Mouse (Mus musculus): ENCODE measurements around the gene Muc1. TPM values are rescaled to one million over a fixed set of nuclear protein-coding genes. Genes with fewer than 3 reads are reported as not detected.
A peak's percentile ranks its signal among the peaks of the same experiment; 100 is the strongest.

The Muc1 gene
- polyA plus RNA-seq, 1 experiment from 2014 or later = 0.90 TPM

DNA sequence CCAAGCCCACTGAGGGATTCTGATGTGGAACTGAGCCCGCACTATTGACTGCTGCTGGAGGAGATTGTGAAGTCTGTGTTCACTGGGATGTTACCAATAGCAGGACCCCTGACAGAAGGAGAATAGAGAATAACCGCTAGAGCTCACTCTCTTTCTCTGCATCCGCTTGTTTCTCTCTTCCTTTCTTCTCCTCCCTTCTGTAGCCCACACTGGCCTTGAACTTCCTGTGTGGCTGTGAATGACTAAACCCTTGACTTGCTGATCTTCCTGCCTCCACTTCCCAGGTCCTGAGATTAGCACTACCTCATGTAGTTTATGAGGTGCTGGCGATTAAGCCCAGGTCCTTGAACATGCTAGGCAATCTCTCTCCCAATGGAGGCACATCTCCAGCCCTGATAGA, 18.6 kb downstream of the Muc1 start:
- Histone ChIP-seq H3K4me1 (ENCODE audit: control insufficient read depth, insufficient read depth, low read length) (peaks cover 10% of the 10 kb centered on the region), H3K36me3 (replicated peaks; ENCODE audit: control insufficient read depth, insufficient read depth, low read depth, low read length) (no peaks in the 10 kb centered on the region; the same call in 1 of the 2 replicates), H3K9ac (replicated peaks; ENCODE audit: low read length) (no peak overlapping the region), H3K4me2 (ENCODE audit: low read depth, low read length) (no peak overlapping the region), H3K4me3 (ENCODE audit: low read depth, low read length) (0 out of 2 replicates have a peak overlapping the region, but pooled peaks have one; percentile 76), H3K27ac (replicated peaks; ENCODE audit: low read depth, low read length) (no peak overlapping the region), H3K27me3 (ENCODE audit: control insufficient read depth, insufficient read depth, low read length) (no peaks in the 10 kb centered on the region), H3K9me3 (replicated peaks; ENCODE audit: control insufficient read depth, low read length) (no peaks in the 10 kb centered on the region)
- whole genome bisulfite sequencing = 84% methylated on average over 4 of the region's 4 CpGs
- DNase-seq (ENCODE audit: low spot score) = no peak
- no peak for ATAC-seq (replicated peaks; ENCODE audit: insufficient number of reproducible peaks, low FRiP score, low TSS enrichment, low read depth)

DNA sequence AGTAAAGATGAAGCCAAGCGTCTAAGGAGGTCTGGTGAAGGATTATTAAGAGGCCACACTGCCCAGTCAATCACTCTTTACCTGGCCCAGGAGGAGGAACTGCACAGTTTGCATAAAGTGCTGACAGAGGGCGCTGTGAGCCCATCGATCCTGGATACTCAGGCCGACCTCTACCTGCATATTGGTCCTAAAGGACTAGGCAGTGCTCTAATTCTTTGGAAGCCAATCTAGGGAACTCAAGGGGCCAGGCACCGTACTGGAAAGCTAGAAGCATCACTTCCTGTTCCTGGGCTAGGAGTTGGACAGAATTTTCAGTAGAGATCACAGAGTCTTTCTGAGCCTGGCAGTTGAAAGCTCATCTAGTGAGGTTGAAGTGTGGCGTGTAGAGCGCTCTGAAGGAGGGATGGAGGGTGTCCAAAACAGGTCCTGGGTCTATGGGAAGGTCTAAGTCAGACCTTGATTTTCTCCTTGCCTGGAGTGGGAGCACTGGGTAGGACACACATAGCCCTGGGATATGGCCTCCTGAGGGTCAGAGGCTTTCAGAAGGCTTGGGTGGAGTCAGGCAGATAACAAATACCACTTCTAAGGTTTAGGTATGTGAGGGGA, 21.7 kb downstream of the Muc1 start:
- Histone ChIP-seq H3K27ac (replicated peaks; ENCODE audit: low read depth, low read length) (no peak overlapping the region), H3K4me1 (ENCODE audit: control insufficient read depth, insufficient read depth, low read length) (peaks cover 4% of the 10 kb centered on the region), H3K36me3 (replicated peaks; ENCODE audit: control insufficient read depth, insufficient read depth, low read depth, low read length) (no peaks in the 10 kb centered on the region; the same call in 1 of the 2 replicates), H3K9ac (replicated peaks; ENCODE audit: low read length) (no peak overlapping the region), H3K4me2 (ENCODE audit: low read depth, low read length) (no peak overlapping the region), H3K27me3 (ENCODE audit: control insufficient read depth, insufficient read depth, low read length) (no peaks in the 10 kb centered on the region), H3K9me3 (replicated peaks; ENCODE audit: control insufficient read depth, low read length) (no peaks in the 10 kb centered on the region), H3K4me3 (ENCODE audit: low read depth, low read length) (no peak overlapping the region)
- 15% methylated on average over 7 of the region's 7 CpGs for WGBS
- DNase-seq (ENCODE audit: low spot score) = peak; percentile 72
- 0 out of 2 replicates have a peak, but pooled peaks have one; percentile 11 for ATAC-seq (replicated peaks; ENCODE audit: insufficient number of reproducible peaks, low FRiP score, low TSS enrichment, low read depth)

DNA sequence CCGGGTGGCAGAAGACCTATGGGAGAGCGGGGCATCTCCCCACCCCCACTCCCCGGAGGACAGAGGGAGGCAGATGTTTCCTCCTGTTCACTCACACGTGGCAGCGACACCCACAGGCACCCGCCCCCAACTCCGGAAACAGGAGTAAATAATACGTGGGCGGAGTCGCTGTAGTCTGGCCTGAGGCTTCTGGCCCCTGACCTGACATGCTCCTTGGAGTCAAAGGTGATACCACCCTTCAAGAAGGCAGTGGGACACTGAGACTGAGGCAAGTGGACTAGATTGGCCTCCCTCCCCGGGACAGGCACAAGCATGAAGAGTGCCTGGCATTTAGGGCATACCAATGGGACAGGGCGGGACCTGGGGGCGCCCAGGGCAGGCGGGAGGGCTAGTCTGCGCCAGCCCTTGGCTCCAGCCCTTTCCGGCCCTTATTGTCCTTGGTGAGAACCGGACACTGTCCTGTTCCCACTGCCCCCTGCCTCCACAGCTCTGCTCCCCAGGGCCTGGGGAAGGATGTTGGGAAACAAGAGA, 22.6 kb downstream of the Muc1 start:
- ATAC-seq (replicated peaks; ENCODE audit: insufficient number of reproducible peaks, low FRiP score, low TSS enrichment, low read depth) (peak; percentile 46; the same call in 1 of the 2 replicates), DNase-seq (ENCODE audit: low spot score) (peak; percentile 55)
- Histone ChIP-seq H3K36me3 (replicated peaks; ENCODE audit: control insufficient read depth, insufficient read depth, low read depth, low read length) (no peaks in the 10 kb centered on the region; the same call in 1 of the 2 replicates), H3K4me2 (ENCODE audit: low read depth, low read length) (peak overlapping the region; percentile 34), H3K27me3 (ENCODE audit: control insufficient read depth, insufficient read depth, low read length) (no peaks in the 10 kb centered on the region), H3K4me1 (ENCODE audit: control insufficient read depth, insufficient read depth, low read length) (peaks cover 4% of the 10 kb centered on the region), H3K4me3 (ENCODE audit: low read depth, low read length) (no peak overlapping the region), H3K9me3 (replicated peaks; ENCODE audit: control insufficient read depth, low read length) (no peaks in the 10 kb centered on the region), H3K27ac (replicated peaks; ENCODE audit: low read depth, low read length) (no peak overlapping the region), H3K9ac (replicated peaks; ENCODE audit: low read length) (peak overlapping the region; percentile 22; the same call in 1 of the 2 replicates)
- WGBS = 1% methylated on average over 17 of the region's 17 CpGs

DNA sequence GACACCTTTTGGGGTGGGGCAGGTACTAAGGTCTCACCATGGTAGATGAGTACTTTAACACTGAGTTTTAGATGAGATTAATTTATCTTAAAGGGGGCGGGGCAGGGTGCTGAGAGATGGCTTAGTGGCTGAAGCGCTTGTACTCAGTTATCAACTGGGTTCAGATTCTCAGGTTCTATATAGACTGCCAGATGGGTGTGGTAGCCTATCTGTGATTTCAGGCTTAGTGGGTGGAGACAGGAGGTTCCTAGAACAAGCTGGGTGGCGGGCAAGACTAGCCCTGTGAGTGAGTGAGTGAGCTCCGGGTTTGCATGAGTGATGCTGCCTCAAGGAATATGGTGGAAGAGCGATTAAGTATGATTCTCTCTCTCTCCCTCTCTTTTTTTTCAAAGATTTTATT, 26.1 kb downstream of the Muc1 start:
- Histone ChIP-seq H3K4me1 (ENCODE audit: control insufficient read depth, insufficient read depth, low read length) (peaks cover 4% of the 10 kb centered on the region), H3K4me3 (ENCODE audit: low read depth, low read length) (no peak overlapping the region), H3K36me3 (replicated peaks; ENCODE audit: control insufficient read depth, insufficient read depth, low read depth, low read length) (no peaks in the 10 kb centered on the region), H3K27me3 (ENCODE audit: control insufficient read depth, insufficient read depth, low read length) (no peaks in the 10 kb centered on the region), H3K4me2 (ENCODE audit: low read depth, low read length) (no peak overlapping the region), H3K27ac (replicated peaks; ENCODE audit: low read depth, low read length) (no peak overlapping the region), H3K9ac (replicated peaks; ENCODE audit: low read length) (no peak overlapping the region), H3K9me3 (replicated peaks; ENCODE audit: control insufficient read depth, low read length) (no peaks in the 10 kb centered on the region)
- 93% methylated on average over 5 of the region's 5 CpGs for WGBS
- DNase-seq (ENCODE audit: low spot score) = no peak
- no peak for ATAC-seq (replicated peaks; ENCODE audit: insufficient number of reproducible peaks, low FRiP score, low TSS enrichment, low read depth)

DNA sequence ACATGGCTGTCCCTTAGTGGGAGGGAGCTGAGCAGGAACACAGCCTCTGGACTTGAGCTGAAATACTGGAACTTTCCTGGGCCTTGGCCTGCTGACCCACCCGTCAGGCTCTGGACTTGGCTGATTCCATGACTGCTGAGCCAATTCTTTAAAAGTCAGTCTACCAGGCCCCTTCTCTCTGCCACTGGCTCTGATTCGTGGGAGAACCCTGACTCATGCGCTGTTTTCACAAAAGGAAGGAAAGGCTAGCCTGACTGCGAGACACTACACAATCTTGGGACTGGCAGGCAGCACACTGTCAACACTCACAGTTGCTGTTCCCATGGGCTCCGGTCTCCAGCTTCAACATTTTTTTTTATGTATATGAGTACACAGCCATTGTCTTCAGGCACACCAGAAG, 27.3 kb downstream of the Muc1 start:
- no peaks in the 10 kb centered on the region for H3K27me3 ChIP-seq (ENCODE audit: control insufficient read depth, insufficient read depth, low read length)
- H3K36me3 ChIP-seq (replicated peaks; ENCODE audit: control insufficient read depth, insufficient read depth, low read depth, low read length) = no peaks in the 10 kb centered on the region
- H3K27ac ChIP-seq (replicated peaks; ENCODE audit: low read depth, low read length) = no peak overlapping the region
- 78% methylated on average over 5 of the region's 5 CpGs for WGBS
- no peak overlapping the region for H3K4me2 ChIP-seq (ENCODE audit: low read depth, low read length)
- peaks cover 4% of the 10 kb centered on the region for H3K4me1 ChIP-seq (ENCODE audit: control insufficient read depth, insufficient read depth, low read length)
- no peaks in the 10 kb centered on the region for H3K9me3 ChIP-seq (replicated peaks; ENCODE audit: control insufficient read depth, low read length)
- no peak for ATAC-seq (replicated peaks; ENCODE audit: insufficient number of reproducible peaks, low FRiP score, low TSS enrichment, low read depth)
- DNase-seq (ENCODE audit: low spot score) = no peak
- no peak overlapping the region for H3K4me3 ChIP-seq (ENCODE audit: low read depth, low read length)
- no peak overlapping the region for H3K9ac ChIP-seq (replicated peaks; ENCODE audit: low read length)

DNA sequence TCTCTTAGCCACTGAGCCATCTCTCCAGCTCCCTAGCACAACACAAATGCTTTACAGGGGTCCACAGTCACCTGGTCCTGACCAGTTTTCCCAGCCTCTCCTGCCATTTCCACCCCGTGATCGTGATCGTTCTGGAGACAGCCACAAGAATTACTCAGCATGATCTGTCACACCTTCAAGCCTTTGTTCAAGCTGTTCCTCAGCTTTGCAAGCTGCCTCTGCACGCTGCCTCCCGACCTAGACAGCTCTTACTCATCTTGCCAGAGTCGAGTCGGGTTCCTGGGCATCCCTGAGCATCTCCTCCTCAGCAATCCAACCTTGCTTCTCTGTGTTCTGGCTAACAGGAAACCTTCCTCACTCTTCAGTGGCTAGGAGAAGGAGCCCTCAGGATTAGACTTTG, 30.2 kb downstream of the Muc1 start, which contains the start of gene Dpm3:
Dpm3 (plus strand) TSS at position 283 of the 400 bp plus-strand sequence.
- Histone ChIP-seq H3K4me3 (ENCODE audit: low read depth, low read length) (no peak within 1 kb of the TSS), H3K9ac (replicated peaks; ENCODE audit: low read length) (no peak within 1 kb of the TSS), H3K9me3 (replicated peaks; ENCODE audit: control insufficient read depth, low read length) (no peaks in the 10 kb centered on the region), H3K27ac (replicated peaks; ENCODE audit: low read depth, low read length) (no peak within 1 kb of the TSS), H3K36me3 (replicated peaks; ENCODE audit: control insufficient read depth, insufficient read depth, low read depth, low read length) (no peaks in the 10 kb centered on the region), H3K27me3 (ENCODE audit: control insufficient read depth, insufficient read depth, low read length) (no peaks in the 10 kb centered on the region), H3K4me2 (ENCODE audit: low read depth, low read length) (no peak within 1 kb of the TSS; the same call in 1 of the 2 replicates), H3K4me1 (ENCODE audit: control insufficient read depth, insufficient read depth, low read length) (no peaks in the 10 kb centered on the region)
- 68% methylated on average over 7 of the region's 7 CpGs for WGBS
- no peak for DNase-seq (ENCODE audit: low spot score)
- ATAC-seq (replicated peaks; ENCODE audit: insufficient number of reproducible peaks, low FRiP score, low TSS enrichment, low read depth) = no peak

DNA sequence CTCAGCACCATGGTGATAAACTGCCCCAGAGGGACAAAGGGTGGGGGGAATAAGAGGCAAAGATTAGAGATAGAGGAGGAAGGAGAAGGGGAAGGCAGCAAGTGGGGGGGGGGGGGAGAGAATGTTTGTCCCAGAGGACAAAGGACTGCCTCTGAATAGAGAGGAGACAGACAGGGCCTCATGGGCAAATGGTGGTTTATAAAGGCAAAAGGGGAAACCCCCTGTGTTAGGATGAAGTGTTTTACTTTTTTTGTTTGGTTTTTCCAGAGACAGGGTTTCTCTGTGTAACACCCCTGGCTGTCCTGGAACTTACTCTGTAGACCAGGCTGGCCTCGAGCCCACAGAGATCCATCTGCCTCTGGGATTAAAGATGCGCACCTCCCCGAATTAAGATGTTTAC, 31.4 kb downstream of the Muc1 start:
- no peak for ATAC-seq (replicated peaks; ENCODE audit: insufficient number of reproducible peaks, low FRiP score, low TSS enrichment, low read depth)
- Histone ChIP-seq H3K27me3 (ENCODE audit: control insufficient read depth, insufficient read depth, low read length) (no peaks in the 10 kb centered on the region), H3K4me2 (ENCODE audit: low read depth, low read length) (no peak overlapping the region), H3K27ac (replicated peaks; ENCODE audit: low read depth, low read length) (no peak overlapping the region), H3K4me3 (ENCODE audit: low read depth, low read length) (no peak overlapping the region), H3K36me3 (replicated peaks; ENCODE audit: control insufficient read depth, insufficient read depth, low read depth, low read length) (no peaks in the 10 kb centered on the region), H3K9ac (replicated peaks; ENCODE audit: low read length) (no peak overlapping the region), H3K9me3 (replicated peaks; ENCODE audit: control insufficient read depth, low read length) (no peaks in the 10 kb centered on the region), H3K4me1 (ENCODE audit: control insufficient read depth, insufficient read depth, low read length) (no peaks in the 10 kb centered on the region)
- DNase-seq (ENCODE audit: low spot score) = no peak
- 82% methylated on average over 3 of the region's 3 CpGs for WGBS

DNA sequence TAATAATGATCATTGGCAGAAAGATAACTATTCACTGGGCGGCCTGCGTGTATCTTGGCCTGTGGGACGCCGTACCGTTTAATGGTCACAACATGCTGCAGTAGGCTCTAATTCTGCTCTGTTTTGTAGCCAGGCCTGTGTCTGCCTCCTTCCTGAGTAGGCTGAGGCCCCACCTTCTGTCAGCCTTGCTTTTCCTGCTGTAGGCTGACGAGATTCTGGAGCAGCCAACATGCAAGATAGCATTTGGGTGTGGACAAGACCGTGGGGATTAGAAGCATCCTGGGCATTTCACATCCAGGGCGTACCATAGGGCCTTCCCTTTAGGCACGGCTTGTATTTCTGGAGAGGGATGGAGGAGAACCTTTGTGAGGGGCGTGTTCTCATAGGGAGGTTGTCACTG, 33.6 kb downstream of the Muc1 start:
- no peak overlapping the region for H3K4me3 ChIP-seq (ENCODE audit: low read depth, low read length)
- H3K9ac ChIP-seq (replicated peaks; ENCODE audit: low read length) = no peak overlapping the region
- ATAC-seq (replicated peaks; ENCODE audit: insufficient number of reproducible peaks, low FRiP score, low TSS enrichment, low read depth) = no peak
- no peak overlapping the region for H3K4me2 ChIP-seq (ENCODE audit: low read depth, low read length)
- no peak overlapping the region for H3K27ac ChIP-seq (replicated peaks; ENCODE audit: low read depth, low read length)
- no peaks in the 10 kb centered on the region for H3K9me3 ChIP-seq (replicated peaks; ENCODE audit: control insufficient read depth, low read length)
- no peaks in the 10 kb centered on the region for H3K27me3 ChIP-seq (ENCODE audit: control insufficient read depth, insufficient read depth, low read length)
- H3K36me3 ChIP-seq (replicated peaks; ENCODE audit: control insufficient read depth, insufficient read depth, low read depth, low read length) = no peaks in the 10 kb centered on the region
- no peak for DNase-seq (ENCODE audit: low spot score)
- WGBS = 70% methylated on average over 10 of the region's 10 CpGs
- H3K4me1 ChIP-seq (ENCODE audit: control insufficient read depth, insufficient read depth, low read length) = no peaks in the 10 kb centered on the region
